Mouse (Mus musculus): Measurements from ENCODE around the gene Pcca. TPM values are rescaled to one million over a fixed set of nuclear protein-coding genes. Genes with fewer than 3 reads are reported as not detected.

Pcca gene
- polyA plus RNA-seq, 1 experiment: 4.8 TPM

- DNase-seq (ENCODE audit: low read depth in 1 of 2, low spot score in 2 of 2): no peak
- Histone ChIP-seq H3K4me3 (ENCODE audit: extremely low read depth, insufficient read depth, insufficient read length) (no peak overlapping the region), H3K4me1 (ENCODE audit: control insufficient read depth, insufficient read depth, insufficient read length) (no peaks in the 10 kb centered on the region; the same call in 1 of the 2 replicates), H3K36me3 (ENCODE audit: control insufficient read depth, insufficient read depth, low read length) (peaks cover 2% of the 10 kb centered on the region; the same call in 1 of the 2 replicates), H3K27ac (ENCODE audit: insufficient read depth, low read length) (no peak overlapping the region), H3K27me3 (ENCODE audit: control insufficient read depth, insufficient read depth, low read length) (no peaks in the 10 kb centered on the region)
- WGBS: 84% methylated on average over 5 of the region's 5 CpGs
- TF ChIP-seq CTCF (IDR thresholded peaks at IDR 0.05; ENCODE audit: extremely low read depth, insufficient read depth, insufficient read length, insufficient replicate concordance): no peak
- TF ChIP-seq POLR2A (IDR thresholded peaks at IDR 0.05; ENCODE audit: low read depth, low read length): no peak
Measured at GRCm38 (mm10) chr14:122909368-122910091, 375.4 kb downstream of the Pcca start.

DNA sequence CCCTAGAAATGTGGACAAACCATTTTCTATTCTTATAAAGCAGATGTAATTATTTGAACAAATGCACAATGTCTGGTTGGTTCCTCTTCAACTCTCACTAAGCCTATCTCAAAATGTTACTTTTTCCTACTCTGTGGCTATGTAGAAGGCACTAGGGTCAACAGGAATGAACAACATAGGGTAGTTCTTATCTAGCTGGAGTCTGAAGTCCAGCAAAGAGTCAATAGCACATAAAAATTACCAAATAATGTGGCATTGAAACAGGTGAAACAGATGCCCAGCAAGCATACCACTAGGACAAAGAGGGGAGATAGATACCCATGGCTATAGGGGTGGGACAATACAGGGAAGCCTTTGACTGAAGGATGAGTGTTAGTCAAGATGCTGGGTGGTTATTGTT lies 377.1 kb downstream of the Pcca start:
- no peak for DNase-seq (ENCODE audit: low read depth in 1 of 2, low spot score in 2 of 2)
- Histone ChIP-seq H3K27ac (ENCODE audit: insufficient read depth, low read length) (no peak overlapping the region), H3K4me1 (ENCODE audit: control insufficient read depth, insufficient read depth, insufficient read length) (no peaks in the 10 kb centered on the region; the same call in 1 of the 2 replicates), H3K27me3 (ENCODE audit: control insufficient read depth, insufficient read depth, low read length) (no peaks in the 10 kb centered on the region), H3K36me3 (ENCODE audit: control insufficient read depth, insufficient read depth, low read length) (no peaks in the 10 kb centered on the region), H3K4me3 (ENCODE audit: extremely low read depth, insufficient read depth, insufficient read length) (no peak overlapping the region)
- TF ChIP-seq CTCF (IDR thresholded peaks at IDR 0.05; ENCODE audit: extremely low read depth, insufficient read depth, insufficient read length, insufficient replicate concordance) (no peak), POLR2A (IDR thresholded peaks at IDR 0.05; ENCODE audit: low read depth, low read length) (no peak)

- Histone ChIP-seq H3K27ac (ENCODE audit: insufficient read depth, low read length) (no peak overlapping the region), H3K4me1 (ENCODE audit: control insufficient read depth, insufficient read depth, insufficient read length) (no peaks in the 10 kb centered on the region; the same call in 1 of the 2 replicates), H3K36me3 (ENCODE audit: control insufficient read depth, insufficient read depth, low read length) (no peaks in the 10 kb centered on the region), H3K4me3 (ENCODE audit: extremely low read depth, insufficient read depth, insufficient read length) (0 out of 2 replicates have a peak overlapping the region, but pooled peaks have one; percentile 75), H3K27me3 (ENCODE audit: control insufficient read depth, insufficient read depth, low read length) (no peaks in the 10 kb centered on the region)
- WGBS: 69% methylated on average over 1 of the region's 1 CpGs
- no peak for DNase-seq (ENCODE audit: low read depth in 1 of 2, low spot score in 2 of 2)
- TF ChIP-seq CTCF (IDR thresholded peaks at IDR 0.05; ENCODE audit: extremely low read depth, insufficient read depth, insufficient read length, insufficient replicate concordance): no peak
- no peak for TF ChIP-seq POLR2A (IDR thresholded peaks at IDR 0.05; ENCODE audit: low read depth, low read length)
Measured at GRCm38 (mm10) chr14:122912137-122912536, 378.0 kb downstream of the Pcca start.

DNA sequence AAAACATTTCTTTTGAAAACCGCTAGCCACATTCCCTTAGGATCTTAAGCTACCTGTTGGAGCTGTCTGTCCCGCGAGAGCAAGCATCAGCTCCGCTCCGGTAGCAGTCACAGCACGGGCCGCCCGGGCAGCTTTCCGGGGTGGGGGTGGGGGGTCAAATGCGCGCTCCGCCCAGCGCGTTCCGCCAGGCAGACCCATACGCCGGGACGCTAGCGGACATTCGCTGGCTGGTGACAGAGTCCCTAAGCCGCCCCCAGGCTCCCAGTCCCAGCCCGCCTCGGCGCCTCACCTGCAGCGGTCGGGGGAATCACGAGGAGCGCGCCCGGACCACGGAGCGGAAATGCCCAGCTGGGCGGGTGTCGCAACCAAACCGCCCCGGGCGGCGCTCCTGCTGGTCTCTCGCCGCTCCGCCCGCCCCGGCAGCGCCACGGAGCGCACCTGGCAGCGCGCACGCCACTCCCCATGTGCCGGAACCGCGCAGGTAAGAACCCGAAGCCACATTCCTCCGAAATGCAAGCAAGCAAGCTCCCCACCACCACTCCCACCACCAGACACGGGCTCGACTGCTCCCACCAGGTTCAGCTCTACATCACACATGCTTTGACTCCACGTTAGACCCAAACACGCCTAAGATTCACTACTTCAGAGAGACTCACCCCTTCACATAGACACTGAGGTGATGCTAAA lies 378.8 kb downstream of the Pcca start:
- TF ChIP-seq CTCF (IDR thresholded peaks at IDR 0.05; ENCODE audit: extremely low read depth, insufficient read depth, insufficient read length, insufficient replicate concordance) (no peak), POLR2A (IDR thresholded peaks at IDR 0.05; ENCODE audit: low read depth, low read length) (no peak)
- H3K4me3 ChIP-seq (ENCODE audit: extremely low read depth, insufficient read depth, insufficient read length): peak overlapping the region; percentile 75
- peak; percentile 29 to 56 for DNase-seq (ENCODE audit: low read depth in 1 of 2, low spot score in 2 of 2)
- 1% methylated on average over 58 of the region's 58 CpGs for WGBS
- H3K36me3 ChIP-seq (ENCODE audit: control insufficient read depth, insufficient read depth, low read length): no peaks in the 10 kb centered on the region
- H3K4me1 ChIP-seq (ENCODE audit: control insufficient read depth, insufficient read depth, insufficient read length): no peaks in the 10 kb centered on the region; the same call in 1 of the 2 replicates
- no peaks in the 10 kb centered on the region for H3K27me3 ChIP-seq (ENCODE audit: control insufficient read depth, insufficient read depth, low read length)
- peak overlapping the region; percentile 31; the same call in 1 of the 2 replicates for H3K27ac ChIP-seq (ENCODE audit: insufficient read depth, low read length)

DNA sequence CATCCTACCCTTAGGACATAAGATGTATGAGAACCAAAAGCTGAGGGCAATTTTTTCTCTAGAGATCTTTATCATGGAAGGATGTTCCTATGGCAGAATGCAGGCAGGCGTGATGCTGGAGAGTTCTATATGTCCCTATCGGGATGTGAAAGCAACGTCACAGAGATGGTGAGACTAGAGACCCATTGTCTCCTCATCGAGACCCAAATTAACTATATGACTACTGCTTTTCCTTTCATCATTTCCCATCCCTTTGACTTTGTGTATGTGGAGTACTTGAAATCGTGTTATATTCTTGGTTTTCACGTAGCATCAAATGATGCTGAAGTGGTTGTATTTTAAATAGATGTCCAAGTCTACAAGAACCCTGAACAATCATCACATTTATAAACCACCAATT lies 379.5 kb downstream of the Pcca start, which contains the start of gene Ggact:
Ggact (minus strand) TSS at position 101 of the 400 bp plus-strand sequence.
- no peaks in the 10 kb centered on the region for H3K36me3 ChIP-seq (ENCODE audit: control insufficient read depth, insufficient read depth, low read length)
- TF ChIP-seq CTCF (IDR thresholded peaks at IDR 0.05; ENCODE audit: extremely low read depth, insufficient read depth, insufficient read length, insufficient replicate concordance): no peak
- no peak for TF ChIP-seq POLR2A (IDR thresholded peaks at IDR 0.05; ENCODE audit: low read depth, low read length)
- no peak for DNase-seq (ENCODE audit: low read depth in 1 of 2, low spot score in 2 of 2)
- H3K27ac ChIP-seq (ENCODE audit: insufficient read depth, low read length): peak within 1 kb of the TSS; percentile 31; the same call in 1 of the 2 replicates
- 91% methylated on average over 6 of the region's 6 CpGs for WGBS
- H3K4me3 ChIP-seq (ENCODE audit: extremely low read depth, insufficient read depth, insufficient read length): peak within 1 kb of the TSS; percentile 75
- no peaks in the 10 kb centered on the region; the same call in 1 of the 2 replicates for H3K4me1 ChIP-seq (ENCODE audit: control insufficient read depth, insufficient read depth, insufficient read length)
- no peaks in the 10 kb centered on the region for H3K27me3 ChIP-seq (ENCODE audit: control insufficient read depth, insufficient read depth, low read length)

GRCm38 (mm10) chr14:122917676-122918075 lies 383.6 kb downstream of the Pcca start:
- no peak overlapping the region for H3K4me3 ChIP-seq (ENCODE audit: extremely low read depth, insufficient read depth, insufficient read length)
- no peak overlapping the region for H3K27ac ChIP-seq (ENCODE audit: insufficient read depth, low read length)
- 93% methylated on average over 1 of the region's 1 CpGs for WGBS
- TF ChIP-seq POLR2A (IDR thresholded peaks at IDR 0.05; ENCODE audit: low read depth, low read length): no peak
- no peak for TF ChIP-seq CTCF (IDR thresholded peaks at IDR 0.05; ENCODE audit: extremely low read depth, insufficient read depth, insufficient read length, insufficient replicate concordance)
- no peaks in the 10 kb centered on the region for H3K27me3 ChIP-seq (ENCODE audit: control insufficient read depth, insufficient read depth, low read length)
- H3K36me3 ChIP-seq (ENCODE audit: control insufficient read depth, insufficient read depth, low read length): no peaks in the 10 kb centered on the region; the same call in 1 of the 2 replicates
- DNase-seq (ENCODE audit: low read depth in 1 of 2, low spot score in 2 of 2): no peak
- no peaks in the 10 kb centered on the region for H3K4me1 ChIP-seq (ENCODE audit: control insufficient read depth, insufficient read depth, insufficient read length)
